Mouse (Mus musculus): ENCODE measurements around the gene Sh3bgrl2. TPM values are rescaled to one million over a fixed set of nuclear protein-coding genes. Genes with fewer than 3 reads are reported as not detected.

The Sh3bgrl2 gene
- total and polyA plus RNA-seq, 3 experiments, result 2.6 to 10.1 (median 3.7) TPM

DNA sequence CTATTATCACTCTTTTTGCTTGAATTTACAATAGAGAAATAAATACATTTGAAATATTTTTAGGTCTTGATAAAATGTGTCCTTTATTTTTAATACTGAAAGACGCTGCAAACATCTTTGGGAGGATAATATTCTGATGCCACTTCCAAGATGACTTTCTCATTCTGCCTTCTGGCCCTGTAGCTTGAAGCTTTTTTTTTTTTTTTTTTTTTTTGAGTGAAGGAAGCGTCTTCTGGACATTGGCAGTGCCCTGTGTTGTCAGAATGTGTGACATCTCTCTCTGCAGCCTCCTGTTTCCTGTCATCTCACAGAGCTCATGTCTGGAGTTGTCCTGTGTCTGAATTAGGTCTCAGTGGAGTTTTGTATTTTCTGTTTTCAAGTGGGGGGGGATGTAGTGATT is 55.0 kb downstream of the Sh3bgrl2 start:
- TF ChIP-seq CTCF (IDR thresholded peaks at IDR 0.05) (no peak), POLR2A (IDR thresholded peaks at IDR 0.05; ENCODE audit: insufficient read depth, low read depth, low read length) (no peak), EP300 (IDR thresholded peaks at IDR 0.05; ENCODE audit: insufficient read depth, low read depth, low read length) (no peak)
- Histone ChIP-seq H3K27ac (no peak overlapping the region), H3K4me3 (no peak overlapping the region), H3K79me2 (replicated peaks; ENCODE audit: control insufficient read depth, insufficient read depth, low read length) (no peaks in the 10 kb centered on the region), H3K4me1 (ENCODE audit: control insufficient read depth, insufficient read depth, low read length) (peaks cover 1% of the 10 kb centered on the region; the same call in 1 of the 2 replicates), H3K9ac (ENCODE audit: low read depth, low read length) (no peak overlapping the region), H3K36me3 (ENCODE audit: control insufficient read depth, insufficient read depth, low read length) (no peaks in the 10 kb centered on the region), H3K27me3 (ENCODE audit: control insufficient read depth, insufficient read depth, low read length) (no peaks in the 10 kb centered on the region)
- 68% methylated on average over 2 of the region's 2 CpGs for WGBS
- DNase-seq, result no peak
- intact Hi-C loops (cut with DNase I), result loop anchor here (5.0 kb wide), 1 partner anchor 51 kb away; no protein-coding TSS in a partner anchor

DNA sequence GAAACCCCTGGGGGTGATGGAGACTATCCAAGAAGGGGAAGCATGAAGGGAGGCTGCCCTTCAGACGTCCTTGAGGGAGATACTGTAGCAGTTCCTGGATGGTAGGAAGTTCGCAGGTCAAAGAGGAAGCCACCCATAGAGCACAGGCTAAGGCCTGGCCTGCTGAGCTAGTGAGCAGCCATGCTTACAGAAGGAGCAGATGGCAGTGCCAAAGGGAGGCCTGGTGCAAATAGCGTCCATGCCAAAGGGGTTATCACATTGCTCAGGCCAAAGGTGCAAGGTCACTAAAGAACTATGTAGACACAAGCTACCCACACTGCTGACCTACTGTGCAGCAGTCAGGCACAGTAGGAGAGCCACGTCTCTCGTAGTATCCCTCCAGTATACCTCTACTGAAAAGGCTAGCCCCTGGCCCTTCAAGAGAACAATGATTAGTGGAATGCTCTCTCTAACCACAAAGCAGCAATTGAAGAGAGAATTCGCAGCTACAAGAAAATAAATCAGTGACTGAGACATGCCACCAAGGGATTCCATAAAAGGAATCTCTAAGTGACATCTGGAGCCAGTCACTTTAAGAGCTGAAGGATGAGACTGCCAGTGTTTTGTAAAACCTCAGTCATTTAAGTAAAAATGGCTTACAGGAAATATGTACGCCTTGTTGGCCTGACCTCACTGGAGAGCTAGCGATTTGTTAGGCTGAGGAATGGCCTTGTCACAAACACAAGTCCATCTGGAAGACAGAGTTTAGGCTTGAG is 57.9 kb downstream of the Sh3bgrl2 start:
- Histone ChIP-seq H3K4me3 (no peak overlapping the region), H3K36me3 (ENCODE audit: control insufficient read depth, insufficient read depth, low read length) (no peaks in the 10 kb centered on the region), H3K9ac (ENCODE audit: low read depth, low read length) (no peak overlapping the region), H3K4me1 (ENCODE audit: control insufficient read depth, insufficient read depth, low read length) (no peaks in the 10 kb centered on the region), H3K79me2 (replicated peaks; ENCODE audit: control insufficient read depth, insufficient read depth, low read length) (no peaks in the 10 kb centered on the region), H3K27me3 (ENCODE audit: control insufficient read depth, insufficient read depth, low read length) (no peaks in the 10 kb centered on the region), H3K27ac (no peak overlapping the region)
- DNase-seq, result no peak
- 70% methylated on average over 8 of the region's 8 CpGs for WGBS
- TF ChIP-seq EP300 (IDR thresholded peaks at IDR 0.05; ENCODE audit: insufficient read depth, low read depth, low read length) (no peak), POLR2A (IDR thresholded peaks at IDR 0.05; ENCODE audit: insufficient read depth, low read depth, low read length) (no peak), CTCF (IDR thresholded peaks at IDR 0.05) (no peak)
- intact Hi-C loops (cut with DNase I), result loop anchor here (5.0 kb wide), 1 partner anchor 239 kb away; no protein-coding TSS in a partner anchor

DNA sequence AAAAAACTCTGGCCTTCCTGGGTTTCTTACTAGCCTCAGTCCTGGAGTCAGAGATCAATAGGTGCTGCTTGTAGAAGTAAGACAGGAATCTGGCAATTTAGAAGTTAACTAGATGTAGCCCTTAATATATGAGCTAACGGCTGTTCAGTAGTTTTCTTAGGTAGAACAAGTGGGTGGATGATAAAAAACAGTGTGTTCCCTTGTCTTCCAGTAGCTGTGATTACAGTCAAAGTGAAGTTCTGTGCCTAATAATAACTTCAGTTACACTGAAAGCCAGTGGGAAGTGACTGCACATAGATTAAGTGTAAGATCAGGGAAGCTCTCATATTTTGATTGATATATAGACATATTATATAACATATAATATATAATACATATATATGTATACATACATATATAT is 60.0 kb downstream of the Sh3bgrl2 start:
- H3K27me3 ChIP-seq (ENCODE audit: control insufficient read depth, insufficient read depth, low read length), result no peaks in the 10 kb centered on the region
- H3K79me2 ChIP-seq (replicated peaks; ENCODE audit: control insufficient read depth, insufficient read depth, low read length), result no peaks in the 10 kb centered on the region
- TF ChIP-seq POLR2A (IDR thresholded peaks at IDR 0.05; ENCODE audit: insufficient read depth, low read depth, low read length), result no peak
- TF ChIP-seq CTCF (IDR thresholded peaks at IDR 0.05), result no peak
- TF ChIP-seq EP300 (IDR thresholded peaks at IDR 0.05; ENCODE audit: insufficient read depth, low read depth, low read length), result no peak
- 45% methylated on average over 1 of the region's 1 CpGs for WGBS
- H3K27ac ChIP-seq, result no peak overlapping the region
- no peak overlapping the region for H3K4me3 ChIP-seq
- H3K9ac ChIP-seq (ENCODE audit: low read depth, low read length), result no peak overlapping the region
- no peaks in the 10 kb centered on the region for H3K36me3 ChIP-seq (ENCODE audit: control insufficient read depth, insufficient read depth, low read length)
- H3K4me1 ChIP-seq (ENCODE audit: control insufficient read depth, insufficient read depth, low read length), result no peaks in the 10 kb centered on the region
- DNase-seq, result no peak
- intact Hi-C loops (cut with DNase I), result loop anchor here (5.0 kb wide), 1 partner anchor 241 kb away; no protein-coding TSS in a partner anchor

DNA sequence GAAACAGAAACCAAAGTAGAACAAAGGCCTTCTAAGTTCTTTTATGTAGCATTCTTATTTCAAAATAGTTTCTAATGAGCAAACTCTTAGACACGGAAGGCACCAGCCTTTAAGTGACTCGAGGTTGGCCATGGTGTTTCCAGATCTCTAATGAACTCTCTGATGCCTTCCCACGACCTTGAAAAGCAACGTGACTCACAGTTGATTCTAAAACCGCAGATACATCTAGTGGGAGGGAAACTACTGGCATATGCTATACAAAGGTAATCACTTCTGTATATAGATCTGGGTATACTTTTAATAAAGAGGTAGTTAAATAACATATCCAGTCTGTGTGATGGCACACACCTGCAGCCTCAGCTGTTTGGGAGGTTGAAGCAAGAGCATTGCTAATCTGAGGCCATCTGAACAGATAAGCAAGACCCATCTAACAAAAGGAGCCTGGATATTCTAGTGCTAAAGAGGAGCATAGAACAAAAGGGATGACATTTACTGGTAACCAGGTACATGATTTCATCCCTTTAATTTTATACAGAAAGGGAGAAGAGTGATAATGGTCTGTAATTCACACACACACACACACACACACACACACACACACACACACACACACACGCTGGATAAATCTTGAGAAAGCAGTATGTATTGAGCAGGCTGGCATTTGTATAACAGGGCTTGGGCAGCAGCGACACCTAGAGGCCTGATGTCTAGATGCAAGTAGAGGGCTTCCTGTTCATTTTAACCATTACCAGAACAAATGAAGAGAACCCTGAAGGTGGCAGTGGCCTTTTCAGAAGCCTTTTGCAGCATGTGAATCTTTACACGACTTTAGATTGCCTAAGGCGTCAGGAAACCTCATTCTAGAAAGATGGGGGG is 61.5 kb downstream of the Sh3bgrl2 start:
- peak; percentile 71 for TF ChIP-seq CTCF (IDR thresholded peaks at IDR 0.05)
- TF ChIP-seq POLR2A (IDR thresholded peaks at IDR 0.05; ENCODE audit: insufficient read depth, low read depth, low read length), result no peak
- peak; percentile 69; the same call in 1 of the 2 replicates for TF ChIP-seq EP300 (IDR thresholded peaks at IDR 0.05; ENCODE audit: insufficient read depth, low read depth, low read length)
- Histone ChIP-seq H3K4me3 (no peak overlapping the region), H3K27ac (no peak overlapping the region), H3K79me2 (replicated peaks; ENCODE audit: control insufficient read depth, insufficient read depth, low read length) (no peaks in the 10 kb centered on the region), H3K36me3 (ENCODE audit: control insufficient read depth, insufficient read depth, low read length) (no peaks in the 10 kb centered on the region), H3K9ac (ENCODE audit: low read depth, low read length) (no peak overlapping the region), H3K27me3 (ENCODE audit: control insufficient read depth, insufficient read depth, low read length) (no peaks in the 10 kb centered on the region), H3K4me1 (ENCODE audit: control insufficient read depth, insufficient read depth, low read length) (no peaks in the 10 kb centered on the region)
- 35% methylated on average over 9 of the region's 9 CpGs for WGBS
- DNase-seq, result peak; percentile 70 to 78
- intact Hi-C loops (cut with DNase I), result loop anchor here (1.0 to 5.0 kb wide), 3 partner anchors 121 to 242 kb away; no protein-coding TSS in a partner anchor

DNA sequence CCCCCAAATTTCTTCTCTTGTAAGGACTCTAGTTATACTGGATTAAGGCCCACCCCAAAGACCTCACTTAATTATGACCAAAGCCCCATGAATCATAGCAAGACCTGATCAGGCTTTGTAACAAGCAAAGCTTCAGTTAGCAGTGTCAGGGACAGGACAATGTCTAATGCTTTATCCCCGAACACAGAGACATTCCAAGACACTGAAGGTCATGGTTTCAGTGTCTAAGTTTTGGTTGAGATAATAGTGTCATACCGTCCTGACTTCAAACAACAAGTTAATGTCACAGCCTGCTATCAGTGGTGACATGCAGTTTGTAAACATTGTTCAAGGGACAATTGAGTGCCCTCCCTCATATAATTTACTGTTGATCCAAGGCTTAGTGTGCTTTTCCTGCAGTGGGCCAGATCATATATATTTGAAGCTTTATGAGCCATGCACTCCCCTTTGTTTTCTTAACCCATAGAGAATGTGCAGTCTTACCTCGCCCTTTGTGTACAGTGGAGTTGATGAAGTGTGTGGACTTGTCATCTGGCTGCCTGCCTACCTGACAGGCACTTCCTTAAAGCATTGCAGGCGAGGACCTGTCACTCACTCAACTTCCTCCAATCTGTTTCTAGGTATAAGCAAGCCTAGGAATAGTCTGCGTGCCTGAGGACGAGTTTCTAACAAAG is 67.9 kb downstream of the Sh3bgrl2 start:
- Histone ChIP-seq H3K36me3 (ENCODE audit: control insufficient read depth, insufficient read depth, low read length) (no peaks in the 10 kb centered on the region), H3K27me3 (ENCODE audit: control insufficient read depth, insufficient read depth, low read length) (no peaks in the 10 kb centered on the region), H3K4me3 (no peak overlapping the region), H3K27ac (no peak overlapping the region), H3K9ac (ENCODE audit: low read depth, low read length) (no peak overlapping the region), H3K79me2 (replicated peaks; ENCODE audit: control insufficient read depth, insufficient read depth, low read length) (no peaks in the 10 kb centered on the region), H3K4me1 (ENCODE audit: control insufficient read depth, insufficient read depth, low read length) (peaks cover 2% of the 10 kb centered on the region)
- intact Hi-C loops (cut with DNase I), result loop anchor here (5.0 kb wide), 1 partner anchor 76 kb away; no protein-coding TSS in a partner anchor
- 32% methylated on average over 6 of the region's 6 CpGs for WGBS
- no peak for DNase-seq
- no peak for TF ChIP-seq POLR2A (IDR thresholded peaks at IDR 0.05; ENCODE audit: insufficient read depth, low read depth, low read length)

Data from heart, adult 2 months (tissue).